Mouse (Mus musculus) limb, embryonic 14.5 days (tissue): ENCODE measurements around the gene Aldoc. TPM values are rescaled to one million over a fixed set of nuclear protein-coding genes. Genes with fewer than 3 reads are reported as not detected.

Experiments used
- ATAC-seq: fragments of 200-750 bp; cut with Nextera tagmentation; 2 replicates; pipeline ENCODE4 v1.8.0; 2017; ENCODE audit warnings: low read depth, moderate number of reproducible peaks, moderate TSS enrichment; ENCODE audit not compliant: low FRiP score
- DNase-seq: peaks from one replicate; pipeline ENCODE4 v3.0.0-alpha.2; 2015; ENCODE audit warnings: low spot score
- H3K27ac ChIP-seq: fragments of 300-500 bp; sonication (generic); replicated peaks from 2 replicates; pipeline ENCODE4 v1.5.1; 2014; ENCODE audit warnings: low read depth, mild to moderate bottlenecking, low read length, moderate library complexity, mixed read lengths
- H3K27me3 ChIP-seq: fragments of 300-500 bp; sonication (generic); 2 replicates; pipeline ENCODE4 v1.6.1; 2014; ENCODE audit warnings: low read length, mixed read lengths; ENCODE audit not compliant: control insufficient read depth, insufficient read depth
- H3K36me3 ChIP-seq: fragments of 300-500 bp; sonication (generic); 2 replicates; pipeline ENCODE4 v1.6.1; 2014; ENCODE audit warnings: mild to moderate bottlenecking, low read length, moderate library complexity, mixed read lengths; ENCODE audit not compliant: control insufficient read depth, insufficient read depth
- H3K4me1 ChIP-seq: fragments of 300-500 bp; sonication (generic); 2 replicates; pipeline ENCODE4 v1.6.1; 2014; ENCODE audit warnings: antibody characterized with exemption, low read length, mixed read lengths; ENCODE audit not compliant: control insufficient read depth, insufficient read depth
- H3K4me2 ChIP-seq: fragments of 300-500 bp; sonication (generic); replicated peaks from 2 replicates; pipeline ENCODE4 v1.6.1; 2014; ENCODE audit warnings: low read depth, mild to moderate bottlenecking, low read length, moderate library complexity; ENCODE audit not compliant: severe bottlenecking
- H3K4me3 ChIP-seq: fragments of 300-500 bp; sonication (generic); replicated peaks from 2 replicates; pipeline ENCODE4 v1.5.1; 2014; ENCODE audit warnings: low read length
- H3K9ac ChIP-seq: fragments of 300-500 bp; sonication (generic); 2 replicates; pipeline ENCODE4 v1.6.1; 2014; ENCODE audit warnings: mild to moderate bottlenecking, low read depth, low read length, moderate library complexity; ENCODE audit not compliant: severe bottlenecking
- H3K9me3 ChIP-seq: fragments of 300-500 bp; sonication (generic); 2 replicates; pipeline ENCODE4 v1.6.1; 2016; ENCODE audit warnings: low read length; ENCODE audit not compliant: control insufficient read depth
- POLR2A ChIP-seq: fragments of 200-500 bp; IDR thresholded peaks from 2 replicates; pipeline ENCODE4 v1.8.0; 2012; ENCODE audit warnings: inconsistent platforms, mild to moderate bottlenecking, moderate library complexity, borderline replicate concordance; ENCODE audit not compliant: insufficient read depth, insufficient read length; ENCODE audit errors: extremely low read depth
- WGBS: fragments of 180-500 bp; shearing (Covaris S2); extraction: QIAGEN DNeasy Blood & Tissue Kit; methylation state at CpG from one replicate; pipeline ENCODE4 v1.1.7; 2014; 5-methylcytosine and 5-hydroxymethylcytosine counted together
- polyA plus RNA-seq, 2 experiments: library from polyadenylated mRNA; depleted of rRNA in 1 of 2; stranded (reverse) in 1 of 2; unstranded in 1 of 2; fragments of >200 nt; fragmentation: Nextera tagmentation in 1 of 2; extraction: Ambion mirVana in 1 of 2; gene quantifications; 2 replicates each; pipeline versions ENCODE4 v1.2.1 to v1.2.3; 2012 to 2014

Gene Aldoc
- polyA plus RNA-seq, 2 experiments = 11.3 to 11.9 TPM

GRCm38 (mm10) chr11:78332676-78333075, 9.9 kb downstream of the Aldoc start:
- TF ChIP-seq POLR2A = no peak
- H3K36me3 ChIP-seq = peaks cover 40% of the 10 kb centered on the region
- WGBS = 97% methylated on average over 12 of the region's 12 CpGs

GRCm38 (mm10) chr11:78333992-78334391, 11.2 kb downstream of the Aldoc start:
- Histone ChIP-seq H3K27ac (no peak overlapping the region), H3K36me3 (peaks cover 48% of the 10 kb centered on the region), H3K9ac (no peak overlapping the region), H3K9me3 (no peaks in the 10 kb centered on the region), H3K4me1 (peaks cover 2% of the 10 kb centered on the region; the same call in 1 of the 2 replicates), H3K4me2 (no peak overlapping the region), H3K4me3 (no peak overlapping the region), H3K27me3 (no peaks in the 10 kb centered on the region)
- DNase-seq (no peak), ATAC-seq (no peak)
- no peak for TF ChIP-seq POLR2A
- WGBS = 94% methylated on average over 5 of the region's 5 CpGs

More at GRCm38 (mm10) chr11:78332676-78333075, 9.9 kb downstream of the Aldoc start:
- peaks cover 5% of the 10 kb centered on the region; the same call in 1 of the 2 replicates for H3K4me1 ChIP-seq
- no peaks in the 10 kb centered on the region for H3K27me3 ChIP-seq
- H3K4me3 ChIP-seq = no peak overlapping the region
- DNase-seq = no peak
- no peak overlapping the region for H3K9ac ChIP-seq
- H3K9me3 ChIP-seq = no peaks in the 10 kb centered on the region
- no peak overlapping the region for H3K27ac ChIP-seq
- H3K4me2 ChIP-seq = no peak overlapping the region
- no peak for ATAC-seq

- Histone ChIP-seq H3K9ac (no peak overlapping the region), H3K9me3 (no peaks in the 10 kb centered on the region), H3K27ac (no peak overlapping the region), H3K4me3 (no peak overlapping the region), H3K27me3 (no peaks in the 10 kb centered on the region), H3K4me2 (no peak overlapping the region), H3K36me3 (peaks cover 67% of the 10 kb centered on the region), H3K4me1 (no peaks in the 10 kb centered on the region)
- ATAC-seq (no peak), DNase-seq (no peak)
- 94% methylated on average over 8 of the region's 8 CpGs for WGBS
- no peak for TF ChIP-seq POLR2A
Measured at GRCm38 (mm10) chr11:78337040-78337439, 14.3 kb downstream of the Aldoc start.

- no peak for TF ChIP-seq POLR2A
- Histone ChIP-seq H3K9ac (no peak overlapping the region), H3K27me3 (no peaks in the 10 kb centered on the region), H3K4me3 (no peak overlapping the region), H3K4me2 (no peak overlapping the region), H3K27ac (no peak overlapping the region), H3K4me1 (peaks cover 29% of the 10 kb centered on the region), H3K36me3 (peaks cover 33% of the 10 kb centered on the region), H3K9me3 (no peaks in the 10 kb centered on the region)
- WGBS = 85% methylated on average over 12 of the region's 12 CpGs
- ATAC-seq (no peak), DNase-seq (no peak)
Measured at GRCm38 (mm10) chr11:78341702-78342101, 18.9 kb downstream of the Aldoc start.

DNA sequence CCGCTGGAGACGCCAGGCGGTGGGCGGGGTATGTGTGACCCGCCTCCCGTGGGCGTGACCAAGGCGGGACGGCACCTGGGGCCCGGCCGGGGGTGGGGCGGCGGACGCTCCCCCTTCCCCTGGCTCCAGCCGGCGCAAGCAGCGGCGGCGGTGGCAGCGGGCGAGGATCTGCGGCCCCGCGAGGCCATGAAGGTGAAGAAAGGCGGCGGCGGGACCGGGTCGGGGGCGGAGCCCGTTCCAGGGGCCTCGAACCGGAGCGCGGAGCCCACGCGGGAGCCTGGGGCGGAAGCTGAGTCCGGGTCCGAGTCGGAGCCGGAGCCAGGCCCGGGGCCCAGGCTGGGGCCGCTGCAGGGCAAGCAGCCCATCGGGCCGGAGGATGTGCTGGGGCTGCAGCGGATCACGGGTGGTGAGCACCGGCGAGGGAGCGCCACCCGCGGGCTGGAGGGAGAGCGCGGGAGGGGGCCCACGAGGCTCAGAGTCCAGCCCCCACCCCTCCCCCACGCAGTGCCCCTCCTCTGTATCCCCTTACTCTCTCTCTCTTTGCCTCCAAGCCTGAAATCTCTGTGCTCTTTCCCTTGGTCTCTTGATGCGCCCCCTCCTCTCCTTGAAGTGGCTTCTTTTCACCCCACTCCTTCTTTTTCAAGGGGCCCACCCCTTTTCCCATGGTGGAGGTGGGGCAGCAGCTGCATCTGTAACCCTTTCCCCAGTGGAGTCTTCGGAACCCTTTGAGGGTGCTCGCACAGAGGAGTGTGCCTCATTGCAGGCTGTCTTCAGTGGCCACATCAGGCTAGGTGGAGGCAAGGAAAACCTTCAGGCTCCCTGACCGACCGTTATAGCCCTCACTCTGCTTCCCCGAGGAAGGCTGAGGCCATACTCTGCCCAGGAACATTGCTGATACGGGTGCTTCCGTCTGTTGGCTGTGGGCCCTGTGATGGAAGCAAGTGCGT, 20.9 kb downstream of the Aldoc start, which contains the start of gene Unc119:
TSS of gene Unc119 (plus strand) at position 102 of the 947 bp plus-strand sequence.
- Histone ChIP-seq H3K27me3 (no peaks in the 10 kb centered on the region), H3K4me1 (peaks cover 29% of the 10 kb centered on the region), H3K4me3 (peak within 1 kb of the TSS; percentile 94), H3K9ac (peak within 1 kb of the TSS; percentile 90), H3K36me3 (peaks cover 42% of the 10 kb centered on the region), H3K9me3 (no peaks in the 10 kb centered on the region), H3K4me2 (peak within 1 kb of the TSS; percentile 84), H3K27ac (peak within 1 kb of the TSS; percentile 93)
- under 1% methylated on average over 49 of the region's 66 CpGs for WGBS
- DNase-seq (peak; percentile 87), ATAC-seq (peak; percentile 89)
- peak; percentile 90; the same call in 1 of the 2 replicates for TF ChIP-seq POLR2A
